Mouse (Mus musculus): ENCODE data around the gene Cnpy4.

Gene Cnpy4

DNA sequence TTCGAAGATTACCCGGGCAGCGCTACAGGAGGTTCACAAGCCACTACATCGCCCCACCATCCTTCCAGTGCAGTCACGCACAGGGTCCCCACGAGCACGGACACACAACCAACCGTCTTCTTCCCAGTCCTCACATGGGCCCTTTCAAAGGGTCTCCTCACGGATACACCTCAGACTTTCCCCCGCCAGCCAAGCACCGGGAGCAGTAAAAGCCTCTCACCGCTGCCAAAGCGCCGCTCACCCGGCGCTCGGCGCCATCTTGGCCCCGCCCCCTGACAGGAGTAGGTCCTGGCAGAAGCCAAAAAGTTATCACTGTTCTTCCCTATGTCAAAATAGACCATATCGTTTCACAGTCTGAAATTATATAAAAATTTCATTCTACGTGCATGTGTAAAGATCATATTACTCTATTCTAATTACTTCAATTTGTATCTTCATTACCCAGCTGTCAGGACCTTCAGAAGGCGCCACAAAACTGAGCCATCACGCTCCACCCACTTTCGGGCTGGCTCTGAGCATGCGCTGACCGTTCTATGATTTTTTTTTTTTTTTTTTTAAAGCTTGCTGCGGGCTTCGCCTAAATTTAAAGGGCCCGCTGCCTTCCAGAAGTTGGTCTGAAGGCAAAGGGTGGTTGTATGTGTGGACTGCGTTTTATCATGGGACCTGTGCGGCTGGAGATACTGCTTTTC, at the start of gene Cnpy4, which contains the start of gene Taf6:
TSS of gene Cnpy4 (plus strand) at position 536 of the 689 bp plus-strand sequence.
TSS of gene Taf6 (minus strand) at position 502 of the 689 bp plus-strand sequence.
- peak; percentile 90 for DNase-seq

DNA sequence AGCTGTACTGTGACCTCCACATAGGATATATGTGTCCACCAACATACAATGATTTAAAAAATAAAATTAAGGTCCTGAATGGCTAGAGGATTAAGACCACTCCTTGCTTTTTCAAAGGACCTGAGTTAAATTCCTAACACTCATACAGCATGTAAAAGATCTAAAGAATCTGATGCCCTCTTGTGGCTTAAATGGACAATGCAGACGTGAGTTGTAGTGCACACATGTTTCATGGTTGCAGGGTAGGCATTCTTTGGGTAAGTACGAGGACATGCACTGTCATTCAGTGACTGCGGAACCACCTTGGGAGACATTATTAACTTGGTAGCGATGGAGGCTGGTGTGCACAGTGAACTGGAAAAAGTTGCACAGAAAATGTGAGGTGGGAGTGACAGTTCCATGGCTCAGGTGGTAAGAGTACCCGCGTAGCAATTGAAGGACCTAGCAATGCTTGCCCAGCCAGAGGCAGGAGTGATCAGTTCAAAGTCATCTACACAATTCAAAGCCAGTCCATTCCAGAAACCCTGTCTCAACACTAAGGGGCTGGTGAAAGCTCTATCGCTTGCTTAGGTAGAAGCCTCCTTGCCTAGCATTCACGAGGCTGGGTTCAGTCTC, 49.2 kb upstream of the Cnpy4 start:
- peak; percentile 49 for DNase-seq

DNA sequence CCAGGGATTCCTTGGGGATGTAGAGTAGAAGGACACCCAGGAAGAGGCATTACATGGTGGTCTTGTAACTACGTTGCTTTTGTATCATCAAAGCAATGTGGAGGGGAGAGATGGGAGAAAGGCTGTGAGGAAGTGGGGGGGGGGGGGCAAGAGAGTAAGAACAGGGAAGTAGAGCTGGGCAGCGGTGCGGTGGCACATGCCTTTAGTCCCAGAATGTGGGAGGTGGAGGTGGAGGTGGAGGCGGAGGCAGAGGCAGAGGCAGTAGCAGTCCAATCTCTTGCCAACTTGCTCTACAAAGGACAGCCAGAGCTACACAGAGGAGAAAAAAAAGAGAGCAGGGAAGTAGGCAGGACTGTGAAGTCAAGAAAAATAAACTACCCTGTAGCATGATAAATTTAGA, 48.7 kb upstream of the Cnpy4 start:
- no peak for DNase-seq

DNA sequence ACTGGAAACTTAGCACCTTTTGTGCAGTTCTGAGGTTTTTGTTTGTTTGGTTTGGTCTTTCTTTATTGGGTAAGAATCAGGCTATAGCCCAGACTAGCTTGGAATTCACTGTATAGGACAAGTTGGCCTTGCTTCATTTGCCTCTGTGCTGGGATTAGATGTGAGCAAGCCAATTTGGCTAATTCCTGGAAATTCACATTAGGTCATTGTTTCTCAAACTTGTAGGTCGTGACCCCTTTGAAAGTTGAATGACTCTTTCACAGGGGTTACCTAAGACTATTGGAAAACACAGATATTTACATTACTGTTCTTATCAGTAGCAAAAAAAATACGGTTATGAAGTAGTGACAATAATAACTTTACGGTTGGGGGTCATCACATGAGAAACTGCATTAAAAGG, 32.9 kb upstream of the Cnpy4 start:
- DNase-seq = no peak

DNA sequence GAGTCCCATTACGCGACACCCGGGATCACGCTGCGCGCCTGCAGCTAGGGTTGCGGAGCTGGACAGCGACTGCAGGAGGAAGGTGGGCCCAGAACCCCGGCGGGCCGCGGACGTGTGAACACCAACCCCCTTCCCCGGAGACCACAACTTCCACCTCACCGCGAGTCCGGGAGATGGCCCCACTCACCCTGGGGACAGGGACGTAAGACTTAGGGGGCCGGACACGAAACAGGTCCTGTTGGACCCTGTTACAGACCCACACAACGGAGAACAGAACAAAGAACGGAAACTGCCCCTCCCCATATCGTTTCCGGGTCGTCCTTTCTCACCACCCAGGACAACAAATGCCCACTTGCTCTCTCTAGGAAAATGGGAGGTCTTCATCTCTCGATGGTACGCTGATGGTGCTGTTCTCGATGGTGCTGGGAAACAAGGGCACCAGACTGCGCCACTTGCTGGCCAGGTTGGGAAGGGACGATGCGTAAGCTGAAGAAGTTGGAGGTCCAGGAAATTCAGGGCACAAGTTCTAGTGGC, 31.8 kb upstream of the Cnpy4 start, which contains the start of gene Zfp113:
TSS of gene Zfp113 (minus strand) at position 302 of the 534 bp plus-strand sequence.
- peak; percentile 91 for DNase-seq

DNA sequence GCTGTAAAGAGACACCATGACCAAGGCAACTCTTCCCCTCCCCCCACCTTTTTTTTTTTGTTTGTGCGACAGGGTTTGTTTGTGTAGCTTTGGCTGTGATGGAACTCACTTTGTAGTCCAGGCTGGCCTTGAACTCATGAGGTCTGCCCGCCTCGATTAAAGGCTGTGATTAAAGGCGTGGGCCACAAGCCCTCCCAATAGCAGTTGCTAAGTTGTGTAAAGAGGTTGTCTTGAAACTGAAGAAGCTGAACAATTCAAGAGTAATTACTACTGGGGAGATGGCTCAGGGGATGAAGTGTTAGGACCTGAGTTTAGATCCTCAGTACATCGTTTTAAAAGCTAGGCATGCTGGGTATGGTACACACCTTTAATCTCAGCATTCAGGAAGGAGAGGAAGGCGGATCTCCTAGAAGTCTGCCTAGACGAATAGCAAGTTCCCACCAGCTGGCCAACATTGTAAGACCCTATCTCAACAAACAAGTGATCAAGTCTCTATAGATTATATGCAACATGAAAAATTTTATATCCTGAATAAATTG, 27.0 kb upstream of the Cnpy4 start:
- no peak for DNase-seq

DNA sequence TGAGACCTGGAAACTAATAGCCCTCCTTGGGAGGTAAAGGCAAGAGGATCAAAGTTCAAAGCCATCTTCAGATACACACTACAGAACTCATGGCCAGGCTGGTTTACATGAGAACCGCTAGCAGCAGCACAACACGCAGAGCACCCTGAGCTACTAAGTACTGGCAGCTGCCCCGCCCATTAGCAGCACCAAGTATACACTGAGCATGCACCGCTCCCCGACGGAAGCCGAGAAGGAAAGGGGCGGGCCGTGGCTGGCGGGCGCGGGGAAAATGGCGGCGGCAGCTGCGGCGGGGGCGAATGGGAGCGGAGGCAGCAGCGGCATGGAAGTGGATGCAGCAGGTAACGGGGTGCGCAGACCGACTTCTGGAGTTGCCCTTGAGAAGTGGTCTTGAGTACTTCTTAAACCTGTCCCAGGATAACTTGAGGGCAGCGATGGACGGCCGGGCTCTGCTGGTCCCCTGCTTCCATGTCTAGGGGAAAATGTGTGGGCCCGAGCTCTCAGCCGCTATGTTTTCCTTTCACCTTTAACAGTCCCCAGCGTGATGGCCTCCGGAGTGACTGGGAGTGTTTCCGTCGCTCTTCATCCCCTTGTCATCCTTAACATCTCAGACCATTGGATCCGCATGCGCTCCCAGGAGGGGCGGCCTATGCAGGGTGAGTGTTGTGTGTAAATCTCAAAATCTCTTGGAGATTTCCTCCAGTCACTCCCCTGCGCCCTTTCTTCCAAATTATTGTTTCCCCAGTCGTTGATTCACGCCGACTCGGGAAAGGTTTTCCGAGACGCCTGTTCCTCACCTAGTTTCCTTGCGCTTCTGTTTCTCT, 26.2 kb upstream of the Cnpy4 start, which contains the start of gene Cops6:
TSS of gene Cops6 (plus strand) at position 230 of the 824 bp plus-strand sequence.
- DNase-seq = peak; percentile 97

DNA sequence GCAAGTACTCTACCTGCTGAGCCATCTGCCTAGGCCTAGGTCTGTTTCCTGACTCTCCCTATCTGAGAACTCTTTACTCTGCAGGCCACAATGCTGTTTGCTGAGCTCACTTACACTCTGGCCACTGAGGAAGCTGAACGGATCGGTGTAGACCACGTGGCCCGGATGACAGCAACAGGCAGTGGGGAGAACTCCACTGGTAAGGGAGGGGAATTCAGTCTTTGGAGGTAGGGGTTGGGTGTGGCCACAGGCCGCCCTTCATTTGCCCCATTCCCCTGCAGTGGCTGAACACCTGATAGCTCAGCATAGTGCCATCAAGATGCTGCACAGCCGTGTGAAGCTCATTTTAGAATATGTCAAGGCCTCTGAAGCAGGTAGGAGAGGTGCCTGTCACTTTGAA, 24.2 kb upstream of the Cnpy4 start:
- DNase-seq = no peak

DNA sequence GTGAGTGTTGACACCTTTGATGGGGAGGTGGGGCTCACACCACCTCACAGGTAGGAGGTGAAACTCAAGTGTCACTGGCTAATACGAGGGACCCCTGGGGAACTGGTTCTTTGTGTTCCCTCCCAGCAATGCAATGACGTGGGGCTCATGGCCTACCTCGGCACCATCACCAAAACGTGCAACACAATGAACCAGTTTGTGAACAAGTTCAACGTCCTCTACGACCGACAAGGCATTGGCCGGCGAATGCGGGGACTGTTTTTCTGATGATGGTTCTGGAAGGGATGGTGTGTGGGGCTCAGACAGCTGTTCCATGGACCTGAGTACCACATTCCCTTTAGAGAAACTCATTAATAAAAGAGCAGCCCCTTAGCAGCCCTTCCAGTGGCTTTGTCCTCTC, 23.7 kb upstream of the Cnpy4 start:
- DNase-seq = no peak

DNA sequence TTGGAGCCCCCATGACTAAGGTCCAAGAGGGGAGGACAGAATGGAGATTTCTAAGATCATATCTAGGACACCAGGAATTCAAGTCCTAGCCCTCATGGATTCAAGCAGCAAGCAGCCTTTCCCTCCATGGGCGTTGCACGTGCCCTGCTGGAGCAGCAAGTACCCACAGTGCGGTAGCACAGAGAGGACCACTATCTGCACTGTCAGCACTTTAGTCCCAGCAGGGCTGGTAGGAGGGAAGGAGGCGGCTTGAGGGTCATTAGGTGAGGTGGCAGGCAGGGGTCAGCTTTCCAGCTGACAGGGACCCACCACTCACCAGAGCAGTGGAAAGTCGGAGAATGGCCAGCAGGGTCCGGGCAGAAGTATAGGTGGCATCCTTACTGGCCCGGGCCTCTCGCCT, 21.7 kb upstream of the Cnpy4 start:
- no peak for DNase-seq

DNA sequence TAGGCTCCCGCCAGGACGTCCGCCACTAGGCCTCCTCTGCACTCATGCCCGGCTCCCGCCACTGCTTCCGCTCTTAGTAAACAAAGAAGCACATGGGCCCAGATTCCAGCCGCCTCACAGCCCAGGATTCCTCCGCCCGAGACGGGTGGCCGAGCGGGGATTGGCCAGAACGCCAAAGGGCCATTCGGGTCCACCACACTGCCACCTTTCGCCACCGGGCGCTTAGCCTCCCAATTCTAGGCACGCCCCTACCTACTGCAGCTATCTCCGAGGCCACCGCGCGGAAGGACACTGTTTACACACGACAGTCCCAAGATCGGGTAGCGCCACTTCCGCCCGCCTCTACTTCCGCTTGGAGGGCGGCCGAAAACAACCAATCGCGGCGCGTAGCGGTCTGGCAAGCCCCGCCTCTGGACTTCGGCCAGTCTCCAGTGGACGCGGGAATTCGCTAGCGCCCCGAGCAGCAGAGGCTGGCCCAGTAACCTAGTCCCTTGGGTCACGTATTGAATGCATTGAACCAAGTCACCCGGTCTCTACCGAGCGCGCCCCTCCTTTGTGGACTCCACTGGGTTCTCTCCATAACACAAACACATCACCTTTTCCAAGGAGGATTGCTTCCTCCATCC, 16.2 kb upstream of the Cnpy4 start:
- DNase-seq = peak; percentile 94

DNA sequence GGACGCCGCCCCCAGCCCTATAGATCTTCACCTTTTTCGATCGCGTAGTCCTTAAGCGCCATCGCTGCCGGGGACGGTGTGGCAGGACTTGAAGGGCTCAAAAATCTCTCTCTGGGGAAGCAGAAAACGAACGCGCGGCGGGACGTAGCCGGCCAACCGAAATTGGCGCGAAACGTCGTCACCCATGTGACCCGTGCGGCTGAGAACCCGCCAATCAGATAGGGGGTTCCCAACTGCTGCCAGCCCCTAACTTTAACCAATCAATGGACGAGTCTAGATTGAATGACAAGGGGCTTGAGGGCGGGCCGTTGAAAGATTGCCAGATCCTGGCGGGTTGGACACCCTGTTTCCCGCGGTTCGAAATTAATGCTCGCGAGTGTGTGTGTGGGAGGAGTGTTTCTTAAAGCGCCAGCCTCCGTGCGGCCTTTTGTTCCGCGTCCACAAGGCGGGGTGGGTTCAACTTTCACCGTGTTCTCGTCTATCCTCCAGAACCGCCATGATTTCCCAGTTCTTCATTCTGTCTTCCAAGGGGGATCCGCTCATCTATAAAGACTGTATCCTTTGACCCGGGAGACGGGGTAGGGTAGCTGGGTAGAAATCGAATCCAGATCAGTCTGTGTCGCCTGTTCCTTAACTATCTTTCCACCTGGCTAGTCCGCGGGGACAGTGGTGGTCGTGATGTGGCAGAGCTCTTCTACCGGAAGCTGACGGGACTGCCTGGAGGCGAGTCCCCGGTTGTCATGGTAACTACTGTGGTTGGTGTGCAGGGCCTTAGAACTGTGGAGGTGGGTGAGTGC, 15.4 kb upstream of the Cnpy4 start, which contains the start of the genes Ap4m1 and Mcm7:
TSS of gene Ap4m1 (plus strand) at position 308 of the 797 bp plus-strand sequence.
TSS of gene Mcm7 (minus strand) at position 728 of the 797 bp plus-strand sequence.
- peak; percentile 89 for DNase-seq

DNA sequence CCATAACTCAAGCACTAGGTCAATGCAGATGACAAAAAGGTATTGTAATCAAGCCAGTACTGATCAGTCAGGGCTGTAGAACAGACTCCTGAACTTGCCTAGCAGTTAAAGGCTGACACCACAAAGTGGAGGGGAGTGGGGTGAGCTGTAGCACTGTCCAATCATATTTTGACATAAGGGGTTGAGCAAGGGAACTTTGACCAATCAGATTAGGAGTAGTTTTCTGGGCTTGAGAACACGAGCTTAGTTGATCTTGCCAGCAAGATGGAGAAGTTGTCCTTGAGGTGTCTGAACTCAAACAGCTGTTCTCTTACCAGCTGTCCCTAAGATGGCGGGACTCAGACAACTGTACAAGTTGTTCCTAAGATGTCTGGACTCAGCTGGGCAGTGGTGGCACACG, 14.1 kb upstream of the Cnpy4 start:
- DNase-seq = no peak

DNA sequence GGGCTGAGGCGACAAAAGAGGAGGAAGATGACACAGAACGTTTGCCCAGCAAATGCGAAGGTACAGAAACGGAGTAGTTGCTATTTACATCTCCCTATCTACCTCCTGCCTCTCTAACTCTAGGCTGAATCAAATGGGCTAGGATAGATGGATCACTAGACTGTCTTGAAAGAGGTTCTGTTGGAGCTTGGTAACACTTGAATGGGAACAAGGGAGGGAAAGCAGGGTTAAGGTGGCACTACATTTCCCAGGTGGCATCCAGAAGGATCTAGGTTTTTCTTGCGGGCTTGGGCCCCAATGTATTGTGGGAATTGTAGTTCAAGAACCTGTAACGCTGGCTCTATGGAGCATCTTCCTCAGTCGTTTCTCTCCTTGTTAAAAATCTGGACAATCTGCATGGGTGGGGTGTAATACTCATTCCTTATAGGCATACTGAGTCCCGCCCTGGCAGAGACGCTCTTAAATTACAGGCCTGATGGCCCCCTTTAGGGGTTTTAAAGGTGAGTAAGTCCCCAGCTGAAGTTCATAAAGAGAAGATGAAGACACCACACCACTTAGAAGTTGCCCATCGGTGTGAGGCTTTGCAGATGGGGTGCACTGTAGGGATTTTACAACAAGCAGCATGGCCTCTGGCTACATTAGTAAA, 499 bp downstream of the Cnpy4 start:
- peak; percentile 63 for DNase-seq

DNA sequence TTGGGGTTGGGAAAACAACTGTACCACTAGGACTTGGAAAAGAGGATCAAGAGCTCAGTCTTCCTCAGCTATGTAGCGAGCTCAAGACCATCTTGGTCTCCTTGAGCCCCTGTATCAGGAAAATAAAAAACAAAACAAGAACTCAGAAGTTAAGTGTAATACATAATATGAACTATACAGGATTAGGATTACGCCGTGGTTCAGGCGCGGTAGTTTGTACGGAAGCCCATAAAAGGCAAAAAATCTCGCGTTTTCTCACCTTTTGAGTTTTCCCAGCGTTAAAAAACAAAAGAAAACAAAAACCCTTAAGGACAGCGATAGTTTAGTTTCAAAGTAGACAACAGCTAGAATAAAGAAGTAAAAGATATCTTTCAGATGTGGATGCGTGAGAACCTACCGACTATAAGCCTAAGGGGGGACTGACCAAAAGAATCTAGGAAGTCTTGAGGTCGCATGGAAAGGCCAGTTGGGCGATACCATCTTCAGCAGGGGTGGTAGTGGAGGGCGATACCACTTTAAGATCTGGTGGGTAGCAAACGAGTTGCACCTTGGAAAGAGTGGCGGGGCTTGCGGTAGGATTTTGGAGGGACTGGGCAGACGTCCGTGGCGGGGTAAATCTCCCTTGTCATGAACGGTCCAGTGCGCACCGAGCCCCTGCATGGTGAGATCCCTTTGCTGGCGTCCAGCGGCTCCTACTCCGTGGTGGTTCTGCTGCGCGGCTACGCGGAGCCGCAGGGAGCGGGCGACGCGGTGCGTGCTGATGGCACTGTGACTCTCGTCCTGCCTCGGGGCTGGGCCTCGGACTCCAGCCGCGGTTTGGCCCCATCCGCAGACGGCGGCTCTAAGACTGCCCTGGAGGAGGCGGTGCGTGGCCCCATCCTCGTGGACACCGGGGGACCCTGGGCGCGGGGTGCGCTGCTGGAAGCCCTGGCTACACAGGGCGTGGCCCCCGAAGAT, 6.8 kb downstream of the Cnpy4 start, which contains the start of gene Mblac1:
TSS of gene Mblac1 (plus strand) at position 544 of the 957 bp plus-strand sequence.
- peak; percentile 84 for DNase-seq

DNA sequence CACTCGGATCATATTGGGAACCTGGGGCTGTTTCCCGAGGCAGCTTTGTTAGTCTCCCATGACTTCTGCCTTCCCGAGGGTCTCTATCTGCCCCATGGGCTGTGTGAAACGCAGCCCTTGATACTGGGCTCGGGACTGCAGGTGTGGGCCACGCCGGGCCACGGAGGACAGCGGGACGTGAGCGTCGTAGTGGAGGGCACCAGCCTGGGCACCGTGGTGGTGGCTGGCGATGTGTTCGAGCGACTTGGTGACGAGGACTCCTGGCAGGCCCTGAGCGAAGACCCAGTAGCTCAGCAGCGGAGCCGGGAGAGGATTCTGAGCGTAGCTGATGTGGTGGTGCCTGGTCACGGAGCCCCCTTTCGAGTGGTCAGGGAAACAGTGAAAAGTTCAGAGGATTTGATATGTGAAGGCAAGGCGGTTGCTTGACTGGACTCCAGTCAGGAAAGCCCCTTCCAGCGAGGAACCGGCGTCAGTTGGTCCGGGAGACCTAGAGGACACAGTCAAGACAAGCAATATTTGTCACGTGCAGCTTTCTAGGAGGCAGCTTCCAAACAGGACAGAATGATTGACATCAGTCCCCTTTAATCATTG, 7.6 kb downstream of the Cnpy4 start:
- DNase-seq = peak; percentile 55

DNA sequence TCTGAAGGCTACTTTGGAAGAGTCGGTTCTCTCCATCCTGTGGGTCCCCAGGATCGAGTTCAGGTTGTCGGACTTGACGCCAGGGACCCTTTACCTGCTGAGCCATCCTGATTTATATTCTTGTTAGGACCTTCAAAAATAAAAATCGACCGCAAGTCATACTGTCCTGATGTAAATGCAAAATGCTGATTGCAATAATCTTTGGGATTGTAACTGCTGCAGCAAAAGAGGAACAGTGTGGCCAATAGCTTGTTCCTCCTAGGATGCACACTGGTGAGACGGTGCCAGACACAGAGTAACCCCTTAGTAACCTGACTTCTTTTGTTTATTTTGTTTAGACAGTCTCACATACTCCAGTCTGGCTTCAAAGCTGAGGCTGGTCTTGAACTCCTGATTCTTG, 8.2 kb downstream of the Cnpy4 start:
- no peak for DNase-seq

DNA sequence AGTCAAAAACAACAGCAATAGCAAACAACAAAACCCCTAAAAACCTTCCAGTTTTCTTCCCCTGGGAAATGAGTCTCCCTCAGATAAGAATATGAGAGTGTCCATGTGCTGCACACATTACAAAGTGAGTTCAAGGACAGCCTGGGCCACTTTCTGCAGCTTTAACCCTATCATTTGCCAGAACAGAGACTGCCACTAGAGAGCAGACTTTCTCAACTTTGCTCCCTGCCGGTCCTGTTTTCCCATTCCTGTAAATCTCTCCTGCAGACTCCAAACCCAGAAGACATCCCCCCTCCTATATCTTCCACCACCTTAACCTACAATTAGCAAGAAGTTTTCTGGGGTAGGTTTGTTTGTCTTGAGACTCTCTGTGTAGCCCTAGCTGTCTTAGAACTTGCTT, 12.3 kb downstream of the Cnpy4 start:
- DNase-seq = no peak

DNA sequence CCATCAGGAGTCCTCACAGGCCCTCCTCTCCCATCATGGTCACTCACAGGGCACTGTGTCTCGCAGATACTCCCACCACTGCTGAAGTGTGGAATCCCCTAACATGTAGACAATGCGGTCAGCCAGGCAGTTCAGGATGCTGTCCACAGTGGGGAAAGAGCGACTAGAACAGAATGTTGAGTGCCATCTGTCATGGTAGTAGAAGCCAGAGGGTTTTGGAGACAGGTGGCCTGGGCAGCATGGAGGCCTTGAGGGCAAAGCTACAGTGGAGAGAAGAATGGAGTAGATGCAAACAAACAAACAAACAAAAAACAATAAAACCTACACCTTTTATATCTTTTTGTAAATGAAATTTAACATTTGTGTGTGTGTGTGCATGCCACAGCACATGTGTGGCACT, 14.8 kb downstream of the Cnpy4 start:
- no peak for DNase-seq

Measured in thymus, postnatal 4 days (tissue).